Mouse (Mus musculus): ENCODE measurements around the gene Actr8. TPM values are rescaled to one million over a fixed set of nuclear protein-coding genes. Genes with fewer than 3 reads are reported as not detected.

Actr8 gene
- polyA plus RNA-seq, 1 experiment from 2014 or later: 51.0 TPM

DNA sequence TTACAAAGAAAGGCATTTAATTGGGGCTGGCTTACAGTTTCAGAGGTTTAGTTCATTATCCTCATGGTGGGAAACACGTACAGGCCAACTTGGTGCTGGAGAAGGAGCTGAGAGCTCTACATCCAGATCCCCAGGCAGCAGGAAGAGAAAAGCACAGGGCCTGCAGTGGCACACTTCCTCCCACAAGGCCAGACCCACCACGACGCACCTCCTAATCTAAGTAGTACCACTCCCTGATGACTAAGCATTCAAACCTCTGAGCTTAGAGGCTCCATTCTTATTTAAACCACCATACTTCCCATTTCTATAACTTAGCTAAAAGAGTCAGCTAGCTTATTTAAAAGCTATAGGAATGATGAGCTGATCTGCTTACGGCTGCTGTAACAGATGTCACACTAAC, 27.3 kb upstream of the Actr8 start:
- 85% methylated on average over 4 of the region's 4 CpGs for WGBS
- H3K27me3 ChIP-seq (replicated peaks; ENCODE audit: control insufficient read depth, insufficient read depth, low read length): no peaks in the 10 kb centered on the region
- H3K9ac ChIP-seq (ENCODE audit: low read length): no peak overlapping the region
- ATAC-seq (replicated peaks; ENCODE audit: low FRiP score, low TSS enrichment, low read depth): no peak
- no peak overlapping the region for H3K4me2 ChIP-seq (ENCODE audit: low read length)
- H3K9me3 ChIP-seq (ENCODE audit: control insufficient read depth, low read length): no peaks in the 10 kb centered on the region
- no peak overlapping the region for H3K27ac ChIP-seq (ENCODE audit: low read depth)
- DNase-seq (ENCODE audit: low spot score): no peak
- no peaks in the 10 kb centered on the region for H3K4me1 ChIP-seq (replicated peaks; ENCODE audit: control insufficient read depth, insufficient read depth, low read length)
- H3K36me3 ChIP-seq (ENCODE audit: control insufficient read depth, insufficient read depth, low read length): no peaks in the 10 kb centered on the region
- no peak overlapping the region for H3K4me3 ChIP-seq (ENCODE audit: low read depth, low read length)

- H3K4me1 ChIP-seq (replicated peaks; ENCODE audit: control insufficient read depth, insufficient read depth, low read length): no peaks in the 10 kb centered on the region
- ATAC-seq (replicated peaks; ENCODE audit: low FRiP score, low TSS enrichment, low read depth) (no peak), DNase-seq (ENCODE audit: low spot score) (no peak)
- no peaks in the 10 kb centered on the region for H3K27me3 ChIP-seq (replicated peaks; ENCODE audit: control insufficient read depth, insufficient read depth, low read length)
- H3K27ac ChIP-seq (ENCODE audit: low read depth): no peak overlapping the region
- H3K4me2 ChIP-seq (ENCODE audit: low read length): no peak overlapping the region
- no peaks in the 10 kb centered on the region for H3K9me3 ChIP-seq (ENCODE audit: control insufficient read depth, low read length)
- no peaks in the 10 kb centered on the region for H3K36me3 ChIP-seq (ENCODE audit: control insufficient read depth, insufficient read depth, low read length)
- no peak overlapping the region for H3K9ac ChIP-seq (ENCODE audit: low read length)
- H3K4me3 ChIP-seq (ENCODE audit: low read depth, low read length): no peak overlapping the region
Observed at GRCm38 (mm10) chr14:29957393-29957792, 20.7 kb upstream of the Actr8 start.

DNA sequence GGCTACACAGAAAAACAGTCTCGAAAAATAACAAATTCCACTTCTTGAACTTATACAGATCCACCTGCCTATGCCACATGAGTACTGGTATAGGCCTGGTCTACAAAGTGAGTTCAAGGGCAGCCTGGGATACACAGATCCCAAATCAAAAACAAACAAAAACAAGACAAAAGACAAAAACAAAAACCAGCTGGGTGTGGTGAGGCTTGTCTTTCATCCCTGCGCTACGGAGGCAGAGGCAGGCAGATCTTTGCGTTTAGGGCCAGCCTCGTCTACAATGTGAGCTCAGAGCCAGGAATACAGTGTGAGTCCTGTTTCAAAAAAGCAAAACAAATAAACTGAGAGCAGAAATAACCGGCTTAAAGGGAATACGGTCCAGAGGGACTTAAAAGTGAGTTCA, 10.5 kb upstream of the Actr8 start:
- DNase-seq (ENCODE audit: low spot score) (no peak), ATAC-seq (replicated peaks; ENCODE audit: low FRiP score, low TSS enrichment, low read depth) (peak; percentile 10; the same call in 1 of the 2 replicates)
- H3K9me3 ChIP-seq (ENCODE audit: control insufficient read depth, low read length): no peaks in the 10 kb centered on the region
- H3K27ac ChIP-seq (ENCODE audit: low read depth): peak overlapping the region; percentile 60; the same call in 1 of the 2 replicates
- peak overlapping the region; percentile 91 for H3K4me3 ChIP-seq (ENCODE audit: low read depth, low read length)
- WGBS: 61% methylated on average over 7 of the region's 7 CpGs
- H3K27me3 ChIP-seq (replicated peaks; ENCODE audit: control insufficient read depth, insufficient read depth, low read length): no peaks in the 10 kb centered on the region
- peak overlapping the region; percentile 50 for H3K4me2 ChIP-seq (ENCODE audit: low read length)
- H3K36me3 ChIP-seq (ENCODE audit: control insufficient read depth, insufficient read depth, low read length): peaks cover 26% of the 10 kb centered on the region
- H3K9ac ChIP-seq (ENCODE audit: low read length): peak overlapping the region; percentile 44
- peaks cover 14% of the 10 kb centered on the region for H3K4me1 ChIP-seq (replicated peaks; ENCODE audit: control insufficient read depth, insufficient read depth, low read length)

DNA sequence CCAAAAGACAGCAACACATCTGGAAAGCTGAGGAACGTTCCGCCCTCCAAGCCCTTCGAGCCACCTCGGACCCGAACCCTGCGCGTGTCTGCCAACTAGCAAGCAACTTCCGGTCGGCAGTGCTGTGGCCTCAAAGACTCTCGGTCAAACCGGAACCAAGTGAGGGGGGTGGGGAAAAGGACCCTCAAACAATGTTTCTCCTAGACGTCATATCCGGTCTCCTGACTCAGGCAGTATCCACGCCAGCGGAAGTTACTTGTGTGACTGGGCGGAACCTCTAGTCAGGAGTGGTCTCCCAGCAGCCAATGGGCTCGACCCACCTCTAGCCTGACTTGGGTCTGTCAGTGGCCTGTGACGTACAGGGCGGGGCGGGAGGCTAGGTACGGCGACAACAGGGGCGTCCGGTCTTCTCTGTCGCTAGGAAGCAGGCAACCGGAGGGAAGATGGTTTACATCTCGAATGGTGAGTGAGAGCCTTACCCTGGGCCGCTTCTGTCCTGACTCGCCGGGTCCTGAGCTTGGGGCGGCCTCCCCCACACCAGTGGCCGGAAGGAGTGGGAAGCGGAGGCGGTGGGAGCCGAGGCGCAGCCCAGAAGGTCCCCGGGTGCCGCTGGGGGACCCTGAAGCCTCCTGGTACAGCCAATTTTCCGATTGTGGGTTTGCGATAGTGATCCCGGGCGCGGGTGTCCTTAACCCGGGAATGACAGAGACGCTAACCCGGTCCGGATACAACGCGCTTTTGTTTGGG, 9.9 kb upstream of the Actr8 start, which contains the start of gene Selenok:
Gene Selenok (plus strand): TSS at position 234 of the 747 bp plus-strand sequence.
- peak within 1 kb of the TSS; percentile 91 for H3K4me3 ChIP-seq (ENCODE audit: low read depth, low read length)
- H3K9ac ChIP-seq (ENCODE audit: low read length): peak within 1 kb of the TSS; percentile 79
- no peaks in the 10 kb centered on the region for H3K27me3 ChIP-seq (replicated peaks; ENCODE audit: control insufficient read depth, insufficient read depth, low read length)
- DNase-seq (ENCODE audit: low spot score) (peak; percentile 94), ATAC-seq (replicated peaks; ENCODE audit: low FRiP score, low TSS enrichment, low read depth) (peak; percentile 100)
- under 1% methylated on average over 49 of the region's 49 CpGs for WGBS
- peaks cover 32% of the 10 kb centered on the region for H3K36me3 ChIP-seq (ENCODE audit: control insufficient read depth, insufficient read depth, low read length)
- H3K27ac ChIP-seq (ENCODE audit: low read depth): peak within 1 kb of the TSS; percentile 78
- no peaks in the 10 kb centered on the region for H3K9me3 ChIP-seq (ENCODE audit: control insufficient read depth, low read length)
- H3K4me1 ChIP-seq (replicated peaks; ENCODE audit: control insufficient read depth, insufficient read depth, low read length): peaks cover 14% of the 10 kb centered on the region
- peak within 1 kb of the TSS; percentile 89 for H3K4me2 ChIP-seq (ENCODE audit: low read length)

DNA sequence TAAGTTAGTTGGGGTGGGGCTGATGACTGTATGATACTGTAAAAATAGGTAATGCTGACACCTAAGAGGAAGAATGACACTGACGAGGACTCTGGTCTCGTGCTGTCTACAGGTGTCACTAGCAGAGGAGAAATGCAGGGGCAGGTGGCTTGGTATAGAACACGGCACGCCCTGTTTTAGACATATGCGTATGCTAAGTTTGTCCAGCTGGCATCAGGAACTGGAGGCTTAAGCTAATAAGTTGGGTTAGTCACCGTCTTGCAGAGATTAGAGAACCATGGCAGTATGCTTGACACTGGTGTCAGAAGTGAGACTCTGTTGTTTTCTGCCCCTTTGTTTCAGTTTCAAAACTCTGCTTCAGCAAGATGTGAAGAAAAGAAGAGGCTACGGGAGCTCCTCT, 6.7 kb upstream of the Actr8 start:
- H3K27me3 ChIP-seq (replicated peaks; ENCODE audit: control insufficient read depth, insufficient read depth, low read length): no peaks in the 10 kb centered on the region
- ATAC-seq (replicated peaks; ENCODE audit: low FRiP score, low TSS enrichment, low read depth) (no peak), DNase-seq (ENCODE audit: low spot score) (no peak)
- no peak overlapping the region for H3K4me3 ChIP-seq (ENCODE audit: low read depth, low read length)
- no peak overlapping the region for H3K9ac ChIP-seq (ENCODE audit: low read length)
- H3K36me3 ChIP-seq (ENCODE audit: control insufficient read depth, insufficient read depth, low read length): peaks cover 59% of the 10 kb centered on the region
- H3K4me1 ChIP-seq (replicated peaks; ENCODE audit: control insufficient read depth, insufficient read depth, low read length): peaks cover 14% of the 10 kb centered on the region
- no peak overlapping the region for H3K4me2 ChIP-seq (ENCODE audit: low read length)
- no peaks in the 10 kb centered on the region for H3K9me3 ChIP-seq (ENCODE audit: control insufficient read depth, low read length)
- WGBS: 97% methylated on average over 7 of the region's 7 CpGs
- no peak overlapping the region for H3K27ac ChIP-seq (ENCODE audit: low read depth)

GRCm38 (mm10) chr14:29971993-29972392, 6.1 kb upstream of the Actr8 start:
- no peak overlapping the region for H3K4me2 ChIP-seq (ENCODE audit: low read length)
- ATAC-seq (replicated peaks; ENCODE audit: low FRiP score, low TSS enrichment, low read depth): no peak
- 81% methylated on average over 5 of the region's 5 CpGs for WGBS
- H3K4me1 ChIP-seq (replicated peaks; ENCODE audit: control insufficient read depth, insufficient read depth, low read length): peaks cover 14% of the 10 kb centered on the region
- no peaks in the 10 kb centered on the region for H3K9me3 ChIP-seq (ENCODE audit: control insufficient read depth, low read length)
- no peak overlapping the region for H3K9ac ChIP-seq (ENCODE audit: low read length)
- H3K27ac ChIP-seq (ENCODE audit: low read depth): no peak overlapping the region
- DNase-seq (ENCODE audit: low spot score): no peak
- H3K27me3 ChIP-seq (replicated peaks; ENCODE audit: control insufficient read depth, insufficient read depth, low read length): no peaks in the 10 kb centered on the region
- H3K36me3 ChIP-seq (ENCODE audit: control insufficient read depth, insufficient read depth, low read length): peaks cover 59% of the 10 kb centered on the region
- H3K4me3 ChIP-seq (ENCODE audit: low read depth, low read length): no peak overlapping the region

DNA sequence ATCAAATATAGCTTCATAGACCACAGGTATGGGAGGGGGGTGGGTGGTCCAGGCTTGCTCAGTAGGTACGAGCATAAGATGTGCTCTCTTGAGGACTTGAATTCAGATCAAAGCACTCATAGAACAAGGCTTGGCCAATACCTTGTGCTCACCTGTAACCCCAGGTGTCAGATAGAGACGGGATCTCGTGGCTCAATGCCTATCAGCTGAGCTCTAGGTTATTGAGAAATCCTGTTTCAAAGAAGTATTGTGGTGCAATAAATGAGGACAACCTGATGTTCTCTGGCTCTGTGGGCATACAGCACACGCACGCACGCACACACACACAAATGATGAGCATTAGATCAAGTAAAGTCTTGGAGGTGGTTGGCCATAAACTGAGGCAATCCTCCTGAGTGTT, 1.2 kb upstream of the Actr8 start:
- no peak overlapping the region for H3K27ac ChIP-seq (ENCODE audit: low read depth)
- H3K9me3 ChIP-seq (ENCODE audit: control insufficient read depth, low read length): 0 out of 2 replicates have a peak, but pooled peaks cover 6% of the 10 kb centered on the region
- H3K4me1 ChIP-seq (replicated peaks; ENCODE audit: control insufficient read depth, insufficient read depth, low read length): peaks cover 9% of the 10 kb centered on the region
- DNase-seq (ENCODE audit: low spot score): no peak
- H3K4me2 ChIP-seq (ENCODE audit: low read length): no peak overlapping the region
- no peak for ATAC-seq (replicated peaks; ENCODE audit: low FRiP score, low TSS enrichment, low read depth)
- H3K36me3 ChIP-seq (ENCODE audit: control insufficient read depth, insufficient read depth, low read length): peaks cover 61% of the 10 kb centered on the region
- WGBS: 94% methylated on average over 6 of the region's 6 CpGs
- no peak overlapping the region for H3K4me3 ChIP-seq (ENCODE audit: low read depth, low read length)
- no peak overlapping the region for H3K9ac ChIP-seq (ENCODE audit: low read length)
- H3K27me3 ChIP-seq (replicated peaks; ENCODE audit: control insufficient read depth, insufficient read depth, low read length): no peaks in the 10 kb centered on the region

GRCm38 (mm10) chr14:29980447-29981205, 2.5 kb downstream of the Actr8 start:
- 95% methylated on average over 10 of the region's 10 CpGs for WGBS
- Histone ChIP-seq H3K4me3 (ENCODE audit: low read depth, low read length) (no peak overlapping the region), H3K9me3 (ENCODE audit: control insufficient read depth, low read length) (0 out of 2 replicates have a peak, but pooled peaks cover 6% of the 10 kb centered on the region), H3K27me3 (replicated peaks; ENCODE audit: control insufficient read depth, insufficient read depth, low read length) (no peaks in the 10 kb centered on the region), H3K9ac (ENCODE audit: low read length) (no peak overlapping the region), H3K27ac (ENCODE audit: low read depth) (no peak overlapping the region), H3K36me3 (ENCODE audit: control insufficient read depth, insufficient read depth, low read length) (peaks cover 61% of the 10 kb centered on the region), H3K4me1 (replicated peaks; ENCODE audit: control insufficient read depth, insufficient read depth, low read length) (peaks cover 9% of the 10 kb centered on the region), H3K4me2 (ENCODE audit: low read length) (no peak overlapping the region)
- ATAC-seq (replicated peaks; ENCODE audit: low FRiP score, low TSS enrichment, low read depth) (no peak), DNase-seq (ENCODE audit: low spot score) (no peak)
